Mouse (Mus musculus): ENCODE results near the gene Tom1l2.

Tom1l2 gene

GRCm38 (mm10) chr11:60225874-60226273 lies 126.8 kb downstream of the Tom1l2 start:
- no peak for DNase-seq

- no peak for DNase-seq
These were observed 128.0 kb downstream of the Tom1l2 start for GRCm38 (mm10) chr11:60224676-60225075.

GRCm38 (mm10) chr11:60222469-60223236 lies 130.1 kb downstream of the Tom1l2 start, which contains the start of gene Srebf1:
TSS of gene Srebf1 (minus strand) at chr11:60222581.
- DNase-seq = peak; percentile 68

- no peak for DNase-seq
These were observed 130.6 kb downstream of the Tom1l2 start for GRCm38 (mm10) chr11:60222085-60222468.

GRCm38 (mm10) chr11:60221425-60221824 lies 131.3 kb downstream of the Tom1l2 start:
- no peak for DNase-seq

- peak; percentile 81 for DNase-seq
These were observed 132.4 kb downstream of the Tom1l2 start for GRCm38 (mm10) chr11:60220291-60220804.

GRCm38 (mm10) chr11:60219609-60220008 lies 133.1 kb downstream of the Tom1l2 start:
- no peak for DNase-seq

GRCm38 (mm10) chr11:60217467-60217866 lies 135.2 kb downstream of the Tom1l2 start:
- DNase-seq = no peak

- DNase-seq = no peak
These were observed 136.0 kb downstream of the Tom1l2 start for GRCm38 (mm10) chr11:60216671-60217070.

- DNase-seq = no peak
These were observed 139.4 kb downstream of the Tom1l2 start for GRCm38 (mm10) chr11:60213266-60213665.

GRCm38 (mm10) chr11:60211761-60212160 lies 140.9 kb downstream of the Tom1l2 start:
- no peak for DNase-seq

- no peak for DNase-seq
These were observed 141.6 kb downstream of the Tom1l2 start for GRCm38 (mm10) chr11:60211152-60211551.

GRCm38 (mm10) chr11:60210305-60210724 lies 142.4 kb downstream of the Tom1l2 start:
- DNase-seq = peak; percentile 86

- no peak for DNase-seq
These were observed 142.8 kb downstream of the Tom1l2 start for GRCm38 (mm10) chr11:60209933-60210249.

- DNase-seq = peak; percentile 89
These were observed 143.3 kb downstream of the Tom1l2 start for GRCm38 (mm10) chr11:60209217-60209932.

- no peak for DNase-seq
These were observed 144.0 kb downstream of the Tom1l2 start for GRCm38 (mm10) chr11:60208712-60209111.

- no peak for DNase-seq
These were observed 144.5 kb downstream of the Tom1l2 start for GRCm38 (mm10) chr11:60208201-60208600.

- DNase-seq = no peak
These were observed 146.5 kb downstream of the Tom1l2 start for GRCm38 (mm10) chr11:60206207-60206606.

- no peak for DNase-seq
These were observed 147.7 kb downstream of the Tom1l2 start for GRCm38 (mm10) chr11:60205026-60205425.

GRCm38 (mm10) chr11:60202710-60203638 lies 149.7 kb downstream of the Tom1l2 start:
- no peak for DNase-seq

GRCm38 (mm10) chr11:60200384-60200783 lies 152.3 kb downstream of the Tom1l2 start:
- DNase-seq = no peak

GRCm38 (mm10) chr11:60199702-60200184 lies 153.0 kb downstream of the Tom1l2 start:
- DNase-seq = peak; percentile 96

GRCm38 (mm10) chr11:60198651-60199050 lies 154.1 kb downstream of the Tom1l2 start:
- no peak for DNase-seq

All from right cerebral cortex, postnatal 4 days (tissue).